Mouse (Mus musculus): ENCODE measurements around the gene Camkmt. TPM values are rescaled to one million over a fixed set of nuclear protein-coding genes. Genes with fewer than 3 reads are reported as not detected.

Gene Camkmt
- polyA plus RNA-seq, 1 experiment from 2014 or later: 17.8 TPM

- no peaks in the 10 kb centered on the region for H3K27me3 ChIP-seq (ENCODE audit: control insufficient read depth, insufficient read depth, low read length)
- no peak overlapping the region for H3K4me2 ChIP-seq (replicated peaks; ENCODE audit: low read depth, low read length)
- H3K36me3 ChIP-seq (ENCODE audit: control insufficient read depth, insufficient read depth, low read length): no peaks in the 10 kb centered on the region
- no peak overlapping the region for H3K4me3 ChIP-seq (ENCODE audit: low read depth, low read length)
- no peaks in the 10 kb centered on the region for H3K9me3 ChIP-seq (ENCODE audit: control insufficient read depth, low read depth, low read length)
- 26% methylated on average over 10 of the region's 10 CpGs for WGBS
- no peak for ATAC-seq (ENCODE audit: insufficient number of reproducible peaks, insufficient read depth, low FRiP score, low read depth)
- H3K27ac ChIP-seq (ENCODE audit: low read length): no peak overlapping the region
- H3K9ac ChIP-seq (replicated peaks; ENCODE audit: low read depth, low read length): no peak overlapping the region
- H3K4me1 ChIP-seq (ENCODE audit: control insufficient read depth, insufficient read depth, low read length): peaks cover 13% of the 10 kb centered on the region; the same call in 1 of the 2 replicates
These were observed 285.2 kb downstream of the Camkmt start for GRCm38 (mm10) chr17:85375523-85375922.

- no peak overlapping the region for H3K27ac ChIP-seq (ENCODE audit: low read length)
- no peak overlapping the region for H3K4me3 ChIP-seq (ENCODE audit: low read depth, low read length)
- H3K9me3 ChIP-seq (ENCODE audit: control insufficient read depth, low read depth, low read length): no peaks in the 10 kb centered on the region
- H3K4me2 ChIP-seq (replicated peaks; ENCODE audit: low read depth, low read length): no peak overlapping the region
- H3K27me3 ChIP-seq (ENCODE audit: control insufficient read depth, insufficient read depth, low read length): no peaks in the 10 kb centered on the region
- H3K4me1 ChIP-seq (ENCODE audit: control insufficient read depth, insufficient read depth, low read length): peaks cover 13% of the 10 kb centered on the region; the same call in 1 of the 2 replicates
- no peak for ATAC-seq (ENCODE audit: insufficient number of reproducible peaks, insufficient read depth, low FRiP score, low read depth)
- WGBS: 66% methylated on average over 8 of the region's 8 CpGs
- no peak overlapping the region for H3K9ac ChIP-seq (replicated peaks; ENCODE audit: low read depth, low read length)
- H3K36me3 ChIP-seq (ENCODE audit: control insufficient read depth, insufficient read depth, low read length): no peaks in the 10 kb centered on the region
These were observed 287.1 kb downstream of the Camkmt start for GRCm38 (mm10) chr17:85377496-85377895.

GRCm38 (mm10) chr17:85379101-85379500 lies 288.7 kb downstream of the Camkmt start:
- H3K9ac ChIP-seq (replicated peaks; ENCODE audit: low read depth, low read length): no peak overlapping the region
- H3K4me3 ChIP-seq (ENCODE audit: low read depth, low read length): no peak overlapping the region
- H3K27me3 ChIP-seq (ENCODE audit: control insufficient read depth, insufficient read depth, low read length): no peaks in the 10 kb centered on the region
- H3K36me3 ChIP-seq (ENCODE audit: control insufficient read depth, insufficient read depth, low read length): no peaks in the 10 kb centered on the region
- H3K4me2 ChIP-seq (replicated peaks; ENCODE audit: low read depth, low read length): no peak overlapping the region
- no peak for ATAC-seq (ENCODE audit: insufficient number of reproducible peaks, insufficient read depth, low FRiP score, low read depth)
- no peaks in the 10 kb centered on the region for H3K9me3 ChIP-seq (ENCODE audit: control insufficient read depth, low read depth, low read length)
- 91% methylated on average over 7 of the region's 7 CpGs for WGBS
- H3K4me1 ChIP-seq (ENCODE audit: control insufficient read depth, insufficient read depth, low read length): peaks cover 13% of the 10 kb centered on the region; the same call in 1 of the 2 replicates
- no peak overlapping the region for H3K27ac ChIP-seq (ENCODE audit: low read length)

DNA sequence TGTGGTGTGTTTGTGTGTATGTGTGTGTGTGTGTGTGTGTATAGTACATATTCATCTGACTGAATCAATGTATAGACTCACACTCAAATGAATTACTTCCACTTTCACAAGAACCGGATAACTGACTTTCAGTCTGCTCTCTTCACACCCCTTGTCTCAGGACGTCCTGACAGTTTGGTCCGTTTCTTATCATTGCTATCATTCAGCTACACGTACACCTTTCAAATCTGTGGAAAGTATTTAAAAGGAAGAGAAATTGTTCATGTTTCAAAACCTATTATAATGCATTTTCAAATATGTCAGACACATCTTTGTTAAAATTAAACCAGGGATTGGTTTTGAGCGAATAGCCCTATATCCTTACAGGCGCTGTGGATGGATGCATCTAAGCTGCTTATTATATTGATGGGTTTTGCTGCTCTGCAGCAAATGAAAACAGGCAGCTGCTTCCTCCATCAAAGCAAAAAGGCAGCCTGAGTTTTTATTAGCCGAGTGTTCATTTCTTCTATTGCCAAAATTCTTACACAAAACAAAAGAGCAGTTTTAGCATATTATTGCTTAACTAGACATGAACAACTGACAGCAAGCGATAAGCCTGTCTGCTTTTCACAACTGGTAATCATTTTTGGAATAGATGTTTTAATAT lies 291.3 kb downstream of the Camkmt start:
- Histone ChIP-seq H3K9me3 (ENCODE audit: control insufficient read depth, low read depth, low read length) (no peaks in the 10 kb centered on the region), H3K4me2 (replicated peaks; ENCODE audit: low read depth, low read length) (no peak overlapping the region), H3K9ac (replicated peaks; ENCODE audit: low read depth, low read length) (no peak overlapping the region), H3K27ac (ENCODE audit: low read length) (no peak overlapping the region), H3K4me1 (ENCODE audit: control insufficient read depth, insufficient read depth, low read length) (0 out of 2 replicates have a peak, but pooled peaks cover 2% of the 10 kb centered on the region), H3K4me3 (ENCODE audit: low read depth, low read length) (no peak overlapping the region), H3K27me3 (ENCODE audit: control insufficient read depth, insufficient read depth, low read length) (no peaks in the 10 kb centered on the region), H3K36me3 (ENCODE audit: control insufficient read depth, insufficient read depth, low read length) (no peaks in the 10 kb centered on the region)
- WGBS: 74% methylated on average over 8 of the region's 8 CpGs
- no peak for ATAC-seq (ENCODE audit: insufficient number of reproducible peaks, insufficient read depth, low FRiP score, low read depth)

GRCm38 (mm10) chr17:85382344-85382743 lies 292.0 kb downstream of the Camkmt start:
- no peak overlapping the region for H3K4me3 ChIP-seq (ENCODE audit: low read depth, low read length)
- no peaks in the 10 kb centered on the region for H3K36me3 ChIP-seq (ENCODE audit: control insufficient read depth, insufficient read depth, low read length)
- H3K4me2 ChIP-seq (replicated peaks; ENCODE audit: low read depth, low read length): no peak overlapping the region
- 64% methylated on average over 4 of the region's 4 CpGs for WGBS
- H3K27me3 ChIP-seq (ENCODE audit: control insufficient read depth, insufficient read depth, low read length): no peaks in the 10 kb centered on the region
- H3K9me3 ChIP-seq (ENCODE audit: control insufficient read depth, low read depth, low read length): no peaks in the 10 kb centered on the region
- no peak overlapping the region for H3K27ac ChIP-seq (ENCODE audit: low read length)
- H3K4me1 ChIP-seq (ENCODE audit: control insufficient read depth, insufficient read depth, low read length): 0 out of 2 replicates have a peak, but pooled peaks cover 2% of the 10 kb centered on the region
- H3K9ac ChIP-seq (replicated peaks; ENCODE audit: low read depth, low read length): no peak overlapping the region
- no peak for ATAC-seq (ENCODE audit: insufficient number of reproducible peaks, insufficient read depth, low FRiP score, low read depth)

DNA sequence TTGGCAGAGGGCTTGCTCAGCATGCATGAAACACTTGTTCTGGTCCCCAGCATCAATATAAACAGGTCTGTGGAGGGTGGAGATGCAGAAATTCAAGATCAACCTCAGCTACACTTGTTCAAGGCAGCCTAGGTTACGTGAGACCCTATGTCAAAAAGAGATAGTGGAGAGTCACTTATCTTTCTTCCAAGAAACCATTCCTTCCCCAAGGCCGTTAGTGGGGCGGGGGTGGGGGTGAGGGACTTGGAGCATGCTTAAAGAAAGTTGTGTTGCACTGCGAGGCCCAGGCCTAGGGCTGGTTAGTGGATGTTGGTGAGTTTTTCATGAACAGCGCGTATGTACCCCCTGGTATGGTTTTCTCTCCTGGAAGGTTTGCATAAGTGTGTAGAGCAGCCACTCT lies 292.6 kb downstream of the Camkmt start:
- no peak overlapping the region for H3K9ac ChIP-seq (replicated peaks; ENCODE audit: low read depth, low read length)
- no peaks in the 10 kb centered on the region for H3K36me3 ChIP-seq (ENCODE audit: control insufficient read depth, insufficient read depth, low read length)
- H3K27ac ChIP-seq (ENCODE audit: low read length): no peak overlapping the region
- no peak for ATAC-seq (ENCODE audit: insufficient number of reproducible peaks, insufficient read depth, low FRiP score, low read depth)
- no peak overlapping the region for H3K4me3 ChIP-seq (ENCODE audit: low read depth, low read length)
- 82% methylated on average over 6 of the region's 6 CpGs for WGBS
- no peaks in the 10 kb centered on the region for H3K4me1 ChIP-seq (ENCODE audit: control insufficient read depth, insufficient read depth, low read length)
- no peak overlapping the region for H3K4me2 ChIP-seq (replicated peaks; ENCODE audit: low read depth, low read length)
- no peaks in the 10 kb centered on the region for H3K9me3 ChIP-seq (ENCODE audit: control insufficient read depth, low read depth, low read length)
- H3K27me3 ChIP-seq (ENCODE audit: control insufficient read depth, insufficient read depth, low read length): no peaks in the 10 kb centered on the region

GRCm38 (mm10) chr17:85393091-85393890 lies 302.9 kb downstream of the Camkmt start:
- no peak for ATAC-seq (ENCODE audit: insufficient number of reproducible peaks, insufficient read depth, low FRiP score, low read depth)
- Histone ChIP-seq H3K27ac (ENCODE audit: low read length) (no peak overlapping the region), H3K4me3 (ENCODE audit: low read depth, low read length) (no peak overlapping the region), H3K9me3 (ENCODE audit: control insufficient read depth, low read depth, low read length) (no peaks in the 10 kb centered on the region), H3K27me3 (ENCODE audit: control insufficient read depth, insufficient read depth, low read length) (no peaks in the 10 kb centered on the region), H3K4me1 (ENCODE audit: control insufficient read depth, insufficient read depth, low read length) (0 out of 2 replicates have a peak, but pooled peaks cover 3% of the 10 kb centered on the region), H3K4me2 (replicated peaks; ENCODE audit: low read depth, low read length) (no peak overlapping the region), H3K9ac (replicated peaks; ENCODE audit: low read depth, low read length) (no peak overlapping the region), H3K36me3 (ENCODE audit: control insufficient read depth, insufficient read depth, low read length) (no peaks in the 10 kb centered on the region)
- 86% methylated on average over 16 of the region's 16 CpGs for WGBS

- no peak for ATAC-seq (ENCODE audit: insufficient number of reproducible peaks, insufficient read depth, low FRiP score, low read depth)
- Histone ChIP-seq H3K4me1 (ENCODE audit: control insufficient read depth, insufficient read depth, low read length) (0 out of 2 replicates have a peak, but pooled peaks cover 3% of the 10 kb centered on the region), H3K9ac (replicated peaks; ENCODE audit: low read depth, low read length) (no peak overlapping the region), H3K27ac (ENCODE audit: low read length) (no peak overlapping the region), H3K9me3 (ENCODE audit: control insufficient read depth, low read depth, low read length) (no peaks in the 10 kb centered on the region), H3K27me3 (ENCODE audit: control insufficient read depth, insufficient read depth, low read length) (no peaks in the 10 kb centered on the region), H3K36me3 (ENCODE audit: control insufficient read depth, insufficient read depth, low read length) (no peaks in the 10 kb centered on the region), H3K4me3 (ENCODE audit: low read depth, low read length) (no peak overlapping the region), H3K4me2 (replicated peaks; ENCODE audit: low read depth, low read length) (no peak overlapping the region)
- 81% methylated on average over 7 of the region's 7 CpGs for WGBS
These were observed 303.6 kb downstream of the Camkmt start for GRCm38 (mm10) chr17:85393891-85394321.
